ENCODE assay signal across 20 mouse cellular contexts in genomic region chr7:46138329-46138930, GRCm38 (mm10). TPM values are rescaled to one million over a fixed set of nuclear protein-coding genes. Genes with fewer than 3 reads are reported as not detected.
DNase-seq lines count a peak whose midpoint lies in the region; ATAC-seq and TF ChIP-seq lines count a peak whose summit lies in the region.
"Had no signal": no experiment of that assay in that cellular context is flagged by ENCODE, and none has a peak within 500 bp of the region (broad histone marks: within the 10 kb centered on the region; RNA-seq: fewer than 3 reads in every experiment).

No protein-coding gene starts in this region.

- H3K4me2 ChIP-seq in stomach, embryonic 16.5 days (ENCODE audit: low read depth, low read length), result no peak overlapping the region
- no peak overlapping the region for H3K4me2 ChIP-seq in forebrain, embryonic 13.5 days
- H3K4me2 ChIP-seq: embryonic facial prominence, embryonic 12.5 days; forebrain, embryonic 15.5 days; heart, embryonic 15.5 days; midbrain, embryonic 11.5 days had no signal

- no peak overlapping the region for H3K4me3 ChIP-seq in gastrocnemius, adult 2 months
- no peak overlapping the region for H3K4me3 ChIP-seq in stomach, embryonic 16.5 days (replicated peaks; ENCODE audit: low read length)
- no peak overlapping the region for H3K4me3 ChIP-seq in forebrain, embryonic 13.5 days
- H3K4me3 ChIP-seq: embryonic facial prominence, embryonic 12.5 days; forebrain, embryonic 15.5 days; heart, embryonic 15.5 days had no signal

- peak; percentile 63; the same call in 1 of the 2 replicates for ATAC-seq in stomach, embryonic 16.5 days (ENCODE audit: insufficient read depth, low FRiP score)
- ATAC-seq in forebrain, embryonic 13.5 days, result no peak
- ATAC-seq: CD4-positive, CD25-positive, alpha-beta regulatory T cell, adult 4 months; forebrain, embryonic 15.5 days had no signal

- H3K27ac ChIP-seq in gastrocnemius, adult 2 months, result peak overlapping the region; percentile 66
- peak overlapping the region; percentile 40 for H3K27ac ChIP-seq in stomach, embryonic 16.5 days (ENCODE audit: low read length)
- no peak overlapping the region for H3K27ac ChIP-seq in forebrain, embryonic 13.5 days
- H3K27ac ChIP-seq: embryonic facial prominence, embryonic 12.5 days; forebrain, embryonic 15.5 days; heart, embryonic 15.5 days had no signal

- H3K36me3 ChIP-seq in stomach, embryonic 16.5 days (ENCODE audit: control insufficient read depth, insufficient read depth, low read length), result no peaks in the 10 kb centered on the region
- H3K36me3 ChIP-seq in forebrain, embryonic 13.5 days (ENCODE audit: poor library complexity, severe bottlenecking), result no peaks in the 10 kb centered on the region
- H3K36me3 ChIP-seq: embryonic facial prominence, embryonic 12.5 days; forebrain, embryonic 15.5 days; heart, embryonic 15.5 days had no signal

- intact Hi-C loops in gastrocnemius, adult 2 months (cut with DNase I), result no loop called here
- intact Hi-C loops in left cerebral cortex, postnatal 36 days (cut with DNase I), result no loop called here

- H3K27me3 ChIP-seq in stomach, embryonic 16.5 days (ENCODE audit: control insufficient read depth, insufficient read depth, low read length), result peaks cover 2% of the 10 kb centered on the region
- no peaks in the 10 kb centered on the region for H3K27me3 ChIP-seq in forebrain, embryonic 13.5 days
- H3K27me3 ChIP-seq: embryonic facial prominence, embryonic 12.5 days; forebrain, embryonic 15.5 days had no signal

- no peak for TF ChIP-seq CTCF in gastrocnemius, adult 2 months (IDR thresholded peaks at IDR 0.05)

- H3K9me3 ChIP-seq in stomach, embryonic 16.5 days (replicated peaks; ENCODE audit: control insufficient read depth, low read length), result no peaks in the 10 kb centered on the region
- no peaks in the 10 kb centered on the region for H3K9me3 ChIP-seq in forebrain, embryonic 13.5 days (replicated peaks)
- H3K9me3 ChIP-seq: embryonic facial prominence, embryonic 12.5 days; forebrain, embryonic 15.5 days; heart, embryonic 15.5 days had no signal

- peaks cover 14% of the 10 kb centered on the region; the same call in 1 of the 2 replicates for H3K4me1 ChIP-seq in stomach, embryonic 16.5 days (ENCODE audit: control insufficient read depth, insufficient read depth, low read length)
- H3K4me1 ChIP-seq in forebrain, embryonic 13.5 days, result peaks cover 14% of the 10 kb centered on the region

- DNase-seq in gastrocnemius, adult 2 months, result no peak
- no peak for DNase-seq in gastrocnemius, adult 18-20 months (ENCODE audit: low spot score)
- peak; percentile 15 to 42 for DNase-seq in left cerebral cortex, adult 9 months (ENCODE audit: low spot score in 2 of 2)
- no peak for DNase-seq in left cerebral cortex, adult 11 months (ENCODE audit: low spot score)
- peak; percentile 36 to 52 for DNase-seq in left cerebral cortex, postnatal 36 days (ENCODE audit: low spot score in 2 of 2)
- no peak for DNase-seq in kidney, adult 9 months
- DNase-seq: adrenal gland, postnatal 36 days; cerebellum, adult 18-20 months; kidney, adult 18-20 months; lung, adult 18-20 months; thymus, postnatal 25 days had no signal

- H3K9ac ChIP-seq in stomach, embryonic 16.5 days (ENCODE audit: low read length), result no peak overlapping the region
- H3K9ac ChIP-seq in forebrain, embryonic 13.5 days, result no peak overlapping the region
- H3K9ac ChIP-seq: embryonic facial prominence, embryonic 12.5 days; forebrain, embryonic 15.5 days; heart, embryonic 15.5 days had no signal

- WGBS in stomach, embryonic 16.5 days, result 20% methylated on average over 7 of the region's 7 CpGs
- whole genome bisulfite sequencing in forebrain, embryonic 13.5 days, result 35% methylated on average over 7 of the region's 7 CpGs

RNA-seq across cellular contexts. Expression of gene Kcnj11, which starts 37.9 kb away (rescaled TPM):
- 100 to 1,000 TPM; 109 to 121 TPM for total RNA-seq in gastrocnemius, adult 2 months (2021)
- total RNA-seq in gastrocnemius, adult 18-20 months (2021), result 100 to 1,000 TPM; 121 to 133 TPM
- total RNA-seq in left cerebral cortex, postnatal 36 days (2021), result 10 to 100 TPM; 41.3 to 44.6 TPM
- 0.99 and 1.4 TPM in 2 replicates for polyA plus RNA-seq in stomach, embryonic 16.5 days (2015; fragmentation: Nextera tagmentation; extraction: Ambion mirVana)
- 1.1 and 2.6 TPM in 2 replicates for polyA plus RNA-seq in forebrain, embryonic 13.5 days (2015; fragmentation: Nextera tagmentation; extraction: Ambion mirVana)
- total RNA-seq: neutrophil, adult 5-6 weeks had no signal
- polyA plus RNA-seq: CD4-positive, CD25-positive, alpha-beta regulatory T cell, adult 4 months; spleen, adult 2 months had no signal

RNA-seq across cellular contexts. Expression of gene Abcc8, which starts 41.4 kb away (rescaled TPM):
- 1 to 10 TPM; 2.4 to 4.2 TPM for total RNA-seq in gastrocnemius, adult 2 months (2021)
- 1 to 10 TPM; 3.3 to 5.9 TPM for total RNA-seq in gastrocnemius, adult 18-20 months (2021)
- 10 to 100 TPM; 36.5 to 37.3 TPM for total RNA-seq in left cerebral cortex, postnatal 36 days (2021)
- polyA plus RNA-seq in stomach, embryonic 16.5 days (2015; fragmentation: Nextera tagmentation; extraction: Ambion mirVana), result 10.2 and 10.6 TPM in 2 replicates
- 6.9 and 10.2 TPM in 2 replicates for polyA plus RNA-seq in forebrain, embryonic 13.5 days (2015; fragmentation: Nextera tagmentation; extraction: Ambion mirVana)
- polyA plus RNA-seq: CD4-positive, CD25-positive, alpha-beta regulatory T cell, adult 4 months had no signal

Comparison
In these comparisons a context has a peak if more than half of its experiments do, and no peak if none do; other contexts are left out.
1. DNase-seq: peak in left cerebral cortex, adult 9 months (2 of 2) and left cerebral cortex, postnatal 36 days (2 of 2); none in gastrocnemius, adult 2 months (single experiment), gastrocnemius, adult 18-20 months (single experiment), left cerebral cortex, adult 11 months (single experiment) and kidney, adult 9 months (single experiment).
2. RNA of gene Abcc8, which starts 41.4 kb away (total RNA-seq): 36.5 to 37.3 TPM in left cerebral cortex, postnatal 36 days; 3.3 to 5.9 TPM in gastrocnemius, adult 18-20 months and 2.4 to 4.2 TPM in gastrocnemius, adult 2 months; every median in the first group is over 4 times any median in the second.